Mouse (Mus musculus) mammary gland, adult 2 months (tissue): Measurements from ENCODE around the gene Tmed4. TPM values are rescaled to one million over a fixed set of nuclear protein-coding genes. Genes with fewer than 3 reads are reported as not detected.

Experiments
- polyA plus RNA-seq: library from polyadenylated mRNA; depleted of rRNA; stranded (reverse); fragments of >200 nt; gene quantifications from 2 replicates; pipeline ENCODE4 v1.2.3, GENCODE M21; 2012; ENCODE audit warnings: low replicate concordance; rRNA removed

The Tmed4 gene
- polyA plus RNA-seq: 79.1 and 122 TPM in 2 replicates

GRCm38 (mm10) chr11:6274387-6275093 is at the start of gene Tmed4:
Gene Tmed4, minus strand, starts transcription at chr11:6274870.

GRCm38 (mm10) chr11:6291401-6292115 is 16.9 kb upstream of the Tmed4 start, which contains the start of gene Ogdh:
Gene Ogdh, plus strand, starts transcription at chr11:6291633.

DNA sequence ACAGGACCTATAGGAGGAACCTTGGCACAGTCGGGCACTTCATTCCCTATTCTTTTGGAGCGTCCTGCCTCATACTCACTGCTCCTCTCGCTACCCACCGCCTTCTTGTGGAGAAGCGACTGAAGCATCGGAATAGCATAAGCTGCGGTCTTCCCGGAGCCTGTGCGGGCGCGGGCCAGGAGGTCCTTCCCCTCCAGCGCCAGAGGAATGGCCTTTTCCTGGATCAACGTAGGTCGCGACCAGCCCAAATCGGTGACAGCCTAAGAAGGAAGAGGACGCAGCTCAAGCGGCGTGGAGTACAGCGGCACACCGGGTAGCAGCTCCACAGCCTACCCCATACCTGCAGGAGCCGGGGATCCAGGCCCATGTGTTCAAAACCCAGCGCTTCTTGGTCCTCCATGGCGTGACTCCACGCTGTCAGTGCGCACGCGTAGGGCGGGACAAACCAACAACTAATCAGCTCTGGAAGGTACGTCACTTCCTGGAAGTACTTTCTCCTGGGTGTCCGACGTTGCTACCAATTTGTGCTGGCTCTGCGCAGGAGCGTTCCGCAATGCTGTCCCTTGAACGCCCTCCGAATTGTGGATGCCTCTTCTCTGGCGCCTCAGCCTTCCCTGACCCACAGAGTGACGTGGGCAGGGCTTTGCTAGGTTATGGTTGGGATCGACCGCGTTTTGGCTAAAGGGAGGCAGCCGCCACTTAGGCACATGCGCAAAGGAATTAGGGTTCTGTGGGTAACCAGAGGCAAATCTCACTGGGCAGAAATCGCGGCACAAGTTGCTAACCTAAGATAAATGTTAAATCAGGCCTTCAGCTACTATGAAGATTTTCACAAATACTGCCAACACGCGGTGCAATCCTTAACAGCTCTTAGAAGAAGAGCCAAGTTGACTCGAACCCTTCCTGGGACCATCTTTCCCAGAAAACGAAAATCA is 7.1 kb downstream of the Tmed4 start, which contains the start of gene Ddx56:
Ddx56 (minus strand) TSS at position 453 of the 935 bp plus-strand sequence.

GRCm38 (mm10) chr11:6230012-6230411 is 44.7 kb downstream of the Tmed4 start, which contains the start of gene Npc1l1:
Gene Npc1l1, minus strand, starts transcription at chr11:6230143.

Other genes starting within 250 kb of the Tmed4 start
- gene Camk2b, start 208.5 kb downstream of the Tmed4 start, polyA plus RNA-seq: 5.7 and 15.3 TPM in 2 replicates
- gene A730071L15Rik, start 74.8 kb downstream of the Tmed4 start, polyA plus RNA-seq: 0.07 and 0.17 TPM in 2 replicates
- 32.9 and 61.8 TPM in 2 replicates for gene Nudcd3, start 74.5 kb downstream of the Tmed4 start, polyA plus RNA-seq
- 0.20 and 0.50 TPM in 2 replicates for gene Npc1l1, start 44.7 kb downstream of the Tmed4 start, polyA plus RNA-seq
- gene Ddx56, start 7.1 kb downstream of the Tmed4 start, polyA plus RNA-seq: 27.1 and 33.7 TPM in 2 replicates
- gene Ogdh, start 16.8 kb upstream of the Tmed4 start, polyA plus RNA-seq: 169 and 390 TPM in 2 replicates
- gene Zmiz2, start 114.2 kb upstream of the Tmed4 start, polyA plus RNA-seq: 43.9 and 108 TPM in 2 replicates
- gene Ppia, start 140.6 kb upstream of the Tmed4 start, polyA plus RNA-seq: 473 and 983 TPM in 2 replicates
- gene H2afv, start 169.6 kb upstream of the Tmed4 start, polyA plus RNA-seq: 26.2 and 31.1 TPM in 2 replicates
- 7.5 and 11.6 TPM in 2 replicates for gene Purb, start 201.0 kb upstream of the Tmed4 start, polyA plus RNA-seq
- gene Myo1g, start 246.1 kb upstream of the Tmed4 start, polyA plus RNA-seq: 76.2 and 117 TPM in 2 replicates